Mouse (Mus musculus) G1E-ER4 (cell line): ENCODE measurements around the gene Rmnd1. TPM values are rescaled to one million over a fixed set of nuclear protein-coding genes. Genes with fewer than 3 reads are reported as not detected.

Experiments
- GATA1 ChIP-seq: IDR thresholded peaks from one replicate; pipeline ENCODE4 v1.8.0; 2012; ENCODE audit warnings: low read length, inconsistent platforms
- polyA plus RNA-seq: library from polyadenylated mRNA; stranded (reverse); fragments of >175 nt; gene quantifications from 2 replicates; pipeline ENCODE4 v1.2.3, GENCODE M21; 2012

Gene Rmnd1
- 2.8 and 13.9 TPM in 2 replicates for polyA plus RNA-seq

GRCm38 (mm10) chr10:4432123-4432931 lies at the start of gene Rmnd1, which contains the start of gene Armt1:
Gene Rmnd1, minus strand, starts transcription at chr10:4432388.
Gene Armt1, plus strand, starts transcription at chr10:4432467.
- TF ChIP-seq GATA1 = no peak

DNA sequence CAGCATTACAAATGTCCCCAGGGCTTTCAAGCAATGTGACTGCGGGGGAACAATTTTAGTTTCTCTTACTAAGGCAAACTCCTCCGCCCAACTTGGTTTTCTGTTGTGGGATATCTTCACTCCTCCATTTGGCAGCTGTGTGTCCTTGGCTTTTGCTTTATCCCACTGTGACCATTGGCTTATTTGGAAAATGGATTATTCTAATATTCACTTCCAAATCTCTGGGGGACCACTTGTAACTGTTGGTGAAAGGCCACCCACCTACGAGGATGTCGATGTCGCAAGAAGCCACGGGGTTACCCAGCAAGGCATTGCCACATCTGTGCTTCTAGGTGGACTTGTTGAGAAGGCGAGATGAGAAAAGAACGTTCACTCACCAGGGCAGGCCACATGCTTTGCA lies 49.5 kb upstream of the Rmnd1 start:
- no peak for TF ChIP-seq GATA1

DNA sequence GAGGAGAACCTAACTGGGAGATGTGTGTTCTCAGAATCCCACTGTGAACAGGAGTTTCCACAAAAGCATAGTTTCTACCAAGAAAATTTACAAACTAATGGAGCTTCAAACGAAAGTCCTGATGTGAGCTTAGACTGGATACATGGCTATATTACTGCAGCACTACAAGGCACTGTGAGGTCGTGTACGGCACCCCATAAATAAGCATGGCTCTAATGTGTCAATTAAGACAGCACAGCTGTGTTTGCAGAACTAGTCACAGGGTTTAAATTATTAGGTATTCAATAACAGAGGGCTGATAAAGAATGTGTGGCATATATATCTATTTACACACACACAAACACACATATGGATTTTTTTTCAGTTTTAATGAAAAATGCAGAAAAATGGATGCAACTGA lies 48.7 kb upstream of the Rmnd1 start:
- no peak for TF ChIP-seq GATA1

- no peak for TF ChIP-seq GATA1
Observed at GRCm38 (mm10) chr10:4476604-4477003, 44.4 kb upstream of the Rmnd1 start.

GRCm38 (mm10) chr10:4475431-4475830 lies 43.2 kb upstream of the Rmnd1 start:
- no peak for TF ChIP-seq GATA1

- TF ChIP-seq GATA1 = no peak
Observed at GRCm38 (mm10) chr10:4473591-4473993, 41.4 kb upstream of the Rmnd1 start.

GRCm38 (mm10) chr10:4469406-4469805 lies 37.2 kb upstream of the Rmnd1 start:
- no peak for TF ChIP-seq GATA1

DNA sequence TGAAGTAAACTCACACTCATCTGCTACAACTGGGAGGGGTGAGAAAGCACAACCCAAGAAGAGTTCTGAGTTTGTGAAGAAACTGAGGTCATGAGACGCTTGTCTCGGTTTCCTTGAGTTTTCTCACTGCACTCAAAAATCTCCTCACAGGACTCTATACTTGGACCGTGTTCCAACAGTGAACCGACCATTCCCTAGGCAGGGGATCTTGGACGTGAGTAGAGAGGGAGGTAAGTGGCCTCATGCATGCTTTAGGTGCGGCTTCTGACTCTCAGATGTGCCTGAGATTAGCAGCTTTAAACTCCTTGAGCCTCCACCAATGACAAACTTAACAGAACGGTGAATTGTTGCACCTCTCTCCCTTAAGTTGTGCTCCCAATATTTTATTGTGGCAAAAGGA lies 33.6 kb upstream of the Rmnd1 start:
- no peak for TF ChIP-seq GATA1

DNA sequence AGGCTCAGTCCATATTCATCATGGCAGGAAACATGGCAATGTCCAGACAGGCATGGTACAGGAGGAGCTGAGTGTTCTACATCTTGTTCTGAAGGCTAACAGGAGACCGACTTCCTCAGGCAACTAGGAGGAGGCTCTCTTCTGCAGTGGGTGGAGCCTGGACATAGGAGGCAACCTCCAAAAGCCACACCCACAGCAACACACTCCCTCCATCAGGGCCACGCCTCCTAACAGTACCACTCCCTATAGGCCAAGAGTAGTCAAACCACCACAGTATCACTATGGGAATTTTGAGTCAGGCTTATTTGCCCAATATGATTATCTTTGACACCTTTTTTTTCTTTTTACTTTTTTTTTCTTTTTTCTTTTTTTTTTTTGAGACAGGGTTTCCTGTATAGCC lies 28.0 kb upstream of the Rmnd1 start:
- TF ChIP-seq GATA1 = no peak

DNA sequence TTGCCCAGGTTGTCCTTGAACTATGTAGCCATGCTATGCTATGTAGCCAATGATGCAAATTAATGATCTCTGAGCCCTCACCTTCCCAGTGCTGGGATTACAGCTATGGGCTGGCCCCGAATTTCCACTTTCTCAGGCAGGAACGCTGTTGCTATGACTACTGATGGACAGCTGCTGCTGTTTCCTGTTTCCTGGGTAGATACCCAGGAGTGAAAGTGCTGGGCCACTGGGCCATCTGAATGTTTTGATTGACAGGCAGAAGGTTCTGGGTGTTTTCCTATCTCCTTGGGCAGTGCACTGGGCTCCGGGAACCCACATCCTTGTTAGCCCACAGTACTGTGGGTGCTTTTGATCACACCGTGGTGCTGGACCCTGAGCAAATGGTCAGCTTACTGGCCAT lies 24.2 kb upstream of the Rmnd1 start:
- TF ChIP-seq GATA1 = no peak

DNA sequence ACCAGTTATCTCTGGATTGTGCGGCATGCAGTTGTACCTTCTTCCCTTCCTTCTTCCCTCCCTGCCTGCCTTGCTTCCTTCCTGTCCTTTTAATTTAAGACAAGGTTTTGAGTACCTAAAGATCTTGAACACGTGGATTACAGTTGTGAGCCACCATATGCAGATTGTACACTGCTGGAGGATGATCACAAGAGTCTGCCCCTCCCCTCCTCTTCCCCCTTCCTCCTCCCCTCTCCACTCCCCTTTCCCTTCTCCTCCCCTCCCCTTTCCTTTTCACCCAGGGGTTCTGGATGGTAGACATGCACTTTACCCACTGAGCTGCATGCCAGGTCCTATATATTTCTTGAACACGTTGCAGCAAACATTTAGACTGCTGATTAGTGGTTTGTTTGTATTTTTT lies 3.2 kb upstream of the Rmnd1 start:
- TF ChIP-seq GATA1 = no peak

GRCm38 (mm10) chr10:4432996-4433755 lies 988 bp upstream of the Rmnd1 start:
- no peak for TF ChIP-seq GATA1

DNA sequence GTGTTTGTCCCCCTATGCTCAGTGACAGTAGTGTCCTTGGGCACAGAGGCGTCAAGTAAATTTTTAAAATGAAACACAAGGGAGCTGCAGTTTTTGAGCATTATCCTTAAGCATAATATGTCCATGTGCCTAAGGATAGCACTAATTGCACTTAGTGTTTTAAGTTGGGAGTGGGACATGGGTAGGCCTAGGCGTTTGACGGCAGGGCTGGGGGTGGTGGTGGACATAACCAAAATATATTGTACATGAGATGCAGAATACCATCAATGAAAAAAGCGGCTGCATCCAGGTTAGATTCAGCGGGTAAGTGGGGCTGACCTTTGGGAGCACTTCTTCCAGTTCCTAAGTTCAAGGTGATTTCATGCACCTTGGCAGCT lies 454 bp downstream of the Rmnd1 start:
- TF ChIP-seq GATA1 = no peak

DNA sequence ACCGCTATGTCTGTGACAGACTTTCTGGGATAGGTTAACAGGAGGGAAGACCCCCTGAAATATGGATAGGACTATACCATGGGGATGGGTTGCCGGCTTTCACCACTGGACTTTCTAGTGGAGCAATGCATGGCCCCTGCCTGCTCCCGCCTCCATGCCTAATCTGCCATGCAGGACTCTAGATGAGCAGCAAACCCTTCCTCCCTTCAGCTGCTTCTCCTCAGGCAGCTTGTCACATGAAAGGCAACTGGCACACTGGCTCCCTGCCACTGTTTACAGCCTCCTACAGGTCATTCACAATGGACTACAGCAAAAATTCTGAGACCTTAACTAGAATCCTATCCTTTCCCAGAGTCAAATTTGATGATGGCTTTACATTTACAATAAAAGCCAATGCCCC lies 1.4 kb downstream of the Rmnd1 start:
- no peak for TF ChIP-seq GATA1

GRCm38 (mm10) chr10:4430399-4430798 lies 1.8 kb downstream of the Rmnd1 start:
- TF ChIP-seq GATA1 = no peak

- TF ChIP-seq GATA1 = no peak
Observed at GRCm38 (mm10) chr10:4425245-4425644, 6.9 kb downstream of the Rmnd1 start.

DNA sequence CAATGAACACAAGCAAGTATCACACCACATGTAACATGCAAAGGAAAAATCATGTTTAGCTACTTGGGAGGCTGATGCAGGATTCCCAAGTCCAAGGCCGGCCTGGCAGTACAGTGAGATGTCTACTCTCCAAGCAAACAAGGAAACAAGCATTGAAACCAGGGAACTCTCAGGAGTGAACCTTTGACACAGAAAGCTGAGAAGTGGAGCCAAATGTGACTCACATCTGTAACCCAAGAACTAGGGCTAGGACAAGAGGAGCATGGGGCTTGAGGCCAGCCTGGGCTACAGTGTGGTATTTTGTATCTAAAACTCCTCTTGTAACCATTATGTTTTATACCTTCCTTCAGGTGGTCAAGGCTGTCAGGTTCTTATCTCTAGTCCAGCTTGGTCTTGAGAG lies 25.0 kb downstream of the Rmnd1 start:
- TF ChIP-seq GATA1 = no peak
